Mouse (Mus musculus) thymus, adult 2 months (tissue): ENCODE results near the gene Gm20716.

Experiments used
- CTCF ChIP-seq: fragments of 200-500 bp; IDR thresholded peaks from 2 replicates; pipeline ENCODE4 v1.5.1; 2012; ENCODE audit warnings: mild to moderate bottlenecking, control low read depth, low read length, moderate library complexity, borderline replicate concordance; ENCODE audit not compliant: control insufficient read depth, poor library complexity, insufficient read depth; ENCODE audit errors: extremely low read depth
- POLR2A ChIP-seq: fragments of 200-500 bp; IDR thresholded peaks from 2 replicates; pipeline ENCODE4 v1.6.1; 2012; ENCODE audit warnings: mild to moderate bottlenecking, low read length, control low read depth, moderate library complexity; ENCODE audit not compliant: control insufficient read depth, poor library complexity, insufficient read depth; ENCODE audit errors: extremely low read depth

GRCm38 (mm10) chr2:168259046-168259445 lies 28.9 kb upstream of the Gm20716 start:
- TF ChIP-seq POLR2A (no peak), CTCF (no peak)
